Mouse (Mus musculus): ENCODE measurements around the gene Nav2. TPM values are rescaled to one million over a fixed set of nuclear protein-coding genes. Genes with fewer than 3 reads are reported as not detected.
A peak's percentile ranks its signal among the peaks of the same experiment; 100 is the strongest.

Gene Nav2
- polyA plus RNA-seq, 1 experiment: 4.4 TPM

DNA sequence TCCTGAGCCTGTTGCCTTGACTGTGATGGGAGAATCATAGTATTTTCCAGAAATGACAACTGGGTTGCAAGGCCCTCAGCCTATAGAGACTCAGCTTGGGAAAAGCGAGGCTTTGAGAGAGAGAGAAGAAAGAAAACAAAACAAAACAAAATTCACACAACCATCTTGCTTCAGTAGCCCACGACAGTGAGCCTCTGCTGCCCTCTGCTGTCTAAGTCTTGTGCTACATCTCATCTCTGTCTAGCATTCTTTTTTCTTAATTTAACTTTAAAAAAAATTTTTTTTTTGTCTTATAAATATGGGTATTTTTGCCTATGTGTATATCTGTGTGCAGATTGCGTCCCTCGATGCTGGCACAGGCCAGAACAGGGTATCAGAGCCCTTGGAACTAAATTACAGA is 517.5 kb downstream of the Nav2 start:
- DNase-seq (ENCODE audit: low read depth, low spot score): peak; percentile 22
- whole genome bisulfite sequencing: 41% methylated on average over 4 of the region's 4 CpGs

DNA sequence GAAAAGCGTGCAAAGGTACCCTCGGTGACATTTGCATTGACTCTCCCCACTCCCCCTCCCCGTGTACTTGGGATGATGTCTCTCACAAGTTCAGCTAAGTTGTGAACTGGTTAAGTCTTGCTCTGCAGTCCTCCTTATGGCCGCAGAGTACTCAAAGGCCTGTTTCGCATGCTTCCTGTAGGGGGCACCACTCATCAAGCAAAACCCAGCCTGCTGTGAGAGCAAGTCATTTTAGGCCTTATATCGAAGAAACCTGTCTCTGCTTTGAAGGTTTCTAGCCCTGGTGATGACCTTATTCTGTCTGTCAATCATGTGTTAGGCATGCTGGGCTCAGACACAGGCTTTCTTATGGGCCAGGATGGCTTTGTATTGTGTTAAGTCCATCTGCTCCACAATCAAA is 519.3 kb downstream of the Nav2 start:
- DNase-seq (ENCODE audit: low read depth, low spot score): no peak
- 51% methylated on average over 6 of the region's 6 CpGs for WGBS

DNA sequence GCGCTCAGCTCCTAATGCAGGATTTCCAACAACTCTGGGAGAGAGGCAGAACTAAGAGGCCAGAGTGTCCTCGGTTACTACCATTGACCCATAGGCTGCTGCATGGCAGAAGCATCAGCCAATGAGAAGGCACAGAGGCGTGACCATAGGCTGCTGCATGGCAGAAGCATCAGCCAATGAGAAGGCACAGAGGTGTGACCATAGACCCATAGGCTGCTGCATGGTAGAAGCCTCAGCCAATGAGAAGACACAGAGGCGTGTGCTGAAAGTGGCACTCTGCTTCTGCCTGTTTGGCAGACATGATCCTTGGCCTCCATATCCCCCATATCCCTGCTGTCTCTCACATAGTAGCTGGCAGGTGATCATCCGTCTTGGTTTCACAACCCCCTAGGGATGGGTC is 520.4 kb downstream of the Nav2 start:
- WGBS: 91% methylated on average over 5 of the region's 5 CpGs
- no peak for DNase-seq (ENCODE audit: low read depth, low spot score)

DNA sequence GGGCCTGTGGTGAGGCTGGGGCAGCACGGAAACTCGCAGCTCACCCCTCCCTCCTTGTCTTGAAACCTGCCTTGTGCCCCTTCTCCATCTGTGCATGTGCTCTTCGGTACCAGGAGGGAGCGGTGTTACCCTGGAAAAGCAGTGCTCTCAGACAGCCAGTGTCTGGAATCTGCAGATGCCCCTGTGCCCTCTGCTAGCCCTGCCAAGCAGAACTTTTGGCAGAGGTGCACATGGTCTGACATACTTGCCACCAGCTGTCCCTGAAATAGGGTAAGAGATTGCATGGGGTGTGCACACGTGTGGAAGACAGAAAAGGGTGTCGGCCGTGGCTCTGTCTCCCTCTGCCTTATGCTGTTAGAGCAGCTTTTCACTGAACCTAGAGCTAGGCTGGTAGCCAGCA is 522.3 kb downstream of the Nav2 start:
- 79% methylated on average over 7 of the region's 7 CpGs for whole genome bisulfite sequencing
- DNase-seq (ENCODE audit: low read depth, low spot score): no peak

DNA sequence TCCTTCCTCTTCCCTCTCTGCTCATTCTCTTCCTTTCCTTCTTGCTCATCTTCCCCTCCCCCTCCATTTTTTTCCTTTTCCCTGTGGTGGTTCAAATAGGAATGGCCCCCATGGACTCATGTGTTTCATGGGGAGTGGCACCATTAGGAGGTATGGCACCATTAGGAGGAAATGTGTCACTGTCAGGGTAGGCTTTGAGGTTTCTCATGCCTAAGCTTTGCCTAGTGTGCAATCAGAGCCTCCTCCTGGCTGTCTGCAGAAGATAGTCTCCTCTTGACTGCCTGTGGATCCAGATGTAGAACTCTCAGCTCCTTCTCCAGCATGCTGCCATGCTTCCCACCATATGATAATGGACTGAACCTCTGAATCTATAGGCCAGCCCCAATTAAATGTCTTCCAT is 525.4 kb downstream of the Nav2 start:
- no peak for DNase-seq (ENCODE audit: low read depth, low spot score)

DNA sequence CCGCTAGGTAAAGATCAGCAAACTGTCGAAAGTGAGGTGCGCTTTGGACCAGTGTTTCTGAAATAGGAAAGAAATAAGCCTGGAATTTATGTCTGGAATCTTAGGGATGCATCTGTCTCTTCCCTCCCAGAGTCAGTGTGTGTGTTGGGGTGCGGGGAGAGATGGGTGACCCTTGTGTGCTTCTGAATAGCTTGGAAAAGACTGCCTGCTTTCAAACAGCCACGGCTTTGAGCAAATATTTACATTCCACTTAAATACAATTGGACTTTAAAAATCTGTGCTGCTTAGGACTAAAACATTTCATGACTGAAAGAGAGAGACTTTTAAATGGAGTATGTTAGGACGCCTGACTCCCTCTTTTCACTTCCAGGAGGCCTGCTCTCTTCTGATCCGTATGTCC is 528.0 kb downstream of the Nav2 start:
- 49% methylated on average over 7 of the region's 7 CpGs for WGBS

DNA sequence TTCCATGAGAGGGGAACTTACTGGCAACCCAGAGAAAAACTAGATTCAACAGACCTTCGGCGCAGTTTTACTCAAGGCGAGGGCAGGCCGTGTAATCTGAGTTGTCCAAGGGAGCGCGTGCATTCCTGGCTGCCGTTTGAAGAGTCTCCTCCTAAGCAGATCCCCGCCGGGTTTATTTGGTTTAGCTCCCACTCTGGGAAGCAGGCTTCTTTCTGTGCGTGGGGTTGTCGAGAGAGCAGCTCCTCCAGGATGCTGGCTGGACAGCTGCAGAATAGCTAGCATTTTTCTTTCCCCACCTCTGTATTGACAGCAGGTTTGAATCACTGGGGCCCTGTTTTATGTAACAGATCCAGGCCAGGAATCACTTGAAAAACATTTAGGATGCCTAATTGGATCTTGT is 529.4 kb downstream of the Nav2 start:
- 55% methylated on average over 11 of the region's 11 CpGs for WGBS
- no peak for DNase-seq (ENCODE audit: low read depth, low spot score)

More for the DNA sequence above, 528.0 kb downstream of the Nav2 start:
- DNase-seq (ENCODE audit: low read depth, low spot score): no peak

DNA sequence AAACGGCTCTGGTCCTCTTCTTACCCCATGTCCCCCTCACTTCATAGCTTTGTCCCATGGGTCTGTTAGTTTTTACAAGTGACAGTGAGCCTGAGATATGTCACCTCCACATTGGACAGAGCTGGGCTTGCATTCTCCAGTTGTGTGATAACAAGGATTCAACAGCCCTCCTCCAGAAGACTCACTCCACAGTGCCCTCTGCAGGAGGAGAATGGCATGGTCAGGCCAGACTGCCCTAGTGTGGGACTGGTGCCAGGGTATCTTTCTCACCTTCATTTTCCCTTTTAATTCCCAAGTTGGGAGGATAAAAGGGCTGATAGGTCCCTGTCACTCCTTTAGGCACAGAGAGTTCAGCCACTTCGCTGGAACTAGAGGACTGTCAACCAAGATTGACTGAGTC is 530.6 kb downstream of the Nav2 start:
- WGBS: 58% methylated on average over 2 of the region's 2 CpGs
- no peak for DNase-seq (ENCODE audit: low read depth, low spot score)

DNA sequence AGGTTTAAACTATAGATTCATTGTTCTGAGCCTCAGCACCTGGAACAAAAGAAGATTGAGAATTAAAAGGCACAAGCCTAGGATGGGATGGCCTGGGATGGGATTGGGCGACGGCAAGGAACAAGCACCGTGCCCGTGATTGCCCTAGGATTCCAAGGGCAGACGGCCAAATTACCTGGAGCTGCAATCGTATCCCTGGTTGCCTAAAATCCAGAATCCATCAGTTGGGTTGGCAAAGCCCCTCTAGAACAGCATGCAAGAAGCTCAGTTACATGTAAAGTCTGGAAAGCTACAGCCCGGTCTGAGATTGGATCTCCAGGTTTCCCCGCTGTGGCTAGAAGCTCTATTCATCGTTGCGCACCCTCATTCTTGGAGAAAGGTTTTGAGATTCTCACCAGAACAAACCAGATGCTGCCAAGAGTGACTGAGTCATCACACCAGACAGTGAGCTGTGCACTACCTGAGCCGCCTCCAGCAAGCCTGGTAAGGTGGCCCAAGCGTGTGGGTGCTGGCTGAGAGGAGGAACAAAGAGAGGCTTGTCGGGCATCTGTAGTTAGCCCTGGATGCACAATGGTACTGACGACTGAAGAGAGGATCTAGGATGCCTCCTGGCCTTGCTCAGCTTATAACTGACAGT is 531.9 kb downstream of the Nav2 start:
- 88% methylated on average over 14 of the region's 14 CpGs for WGBS
- no peak for DNase-seq (ENCODE audit: low read depth, low spot score)

DNA sequence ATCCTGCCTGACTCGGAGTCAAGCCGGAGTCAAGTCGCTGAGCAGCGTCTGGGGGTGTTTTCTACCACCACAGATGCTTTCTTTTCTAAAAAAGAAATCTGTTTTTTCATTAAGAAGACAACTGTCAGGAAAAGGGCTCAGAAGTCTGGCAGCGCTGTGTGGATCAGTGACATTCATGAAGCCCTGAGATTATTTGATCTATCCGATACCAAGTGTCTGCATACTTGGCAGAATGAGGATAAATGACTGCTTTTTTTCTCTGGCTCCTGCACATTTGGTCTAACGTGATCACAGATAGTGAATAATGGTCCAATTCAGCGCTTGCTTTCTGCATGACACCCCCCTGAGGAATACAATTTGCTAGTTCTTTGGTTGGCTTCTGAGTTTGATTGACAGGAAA is 533.7 kb downstream of the Nav2 start:
- 81% methylated on average over 8 of the region's 8 CpGs for WGBS
- DNase-seq (ENCODE audit: low read depth, low spot score): no peak

DNA sequence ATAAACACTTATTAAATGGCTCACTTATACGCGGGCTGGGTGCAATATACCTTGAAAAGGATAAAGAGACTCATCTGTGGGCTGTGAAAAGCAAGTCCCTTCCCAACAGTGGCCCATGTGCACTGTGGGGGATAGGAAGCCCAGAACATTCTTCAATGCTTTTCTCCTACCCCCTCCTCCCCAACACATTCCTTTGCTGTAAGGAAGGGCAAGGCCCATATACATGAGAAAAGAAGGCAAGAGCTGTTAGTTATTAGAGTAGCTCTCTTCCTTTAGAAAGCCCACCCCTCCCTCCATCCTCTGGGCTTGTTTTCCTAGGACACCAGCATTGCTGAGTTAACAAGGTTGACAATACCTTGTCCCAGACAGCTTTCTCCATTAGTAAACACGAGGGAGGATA is 540.1 kb downstream of the Nav2 start:
- 72% methylated on average over 3 of the region's 3 CpGs for WGBS
- DNase-seq (ENCODE audit: low read depth, low spot score): no peak

DNA sequence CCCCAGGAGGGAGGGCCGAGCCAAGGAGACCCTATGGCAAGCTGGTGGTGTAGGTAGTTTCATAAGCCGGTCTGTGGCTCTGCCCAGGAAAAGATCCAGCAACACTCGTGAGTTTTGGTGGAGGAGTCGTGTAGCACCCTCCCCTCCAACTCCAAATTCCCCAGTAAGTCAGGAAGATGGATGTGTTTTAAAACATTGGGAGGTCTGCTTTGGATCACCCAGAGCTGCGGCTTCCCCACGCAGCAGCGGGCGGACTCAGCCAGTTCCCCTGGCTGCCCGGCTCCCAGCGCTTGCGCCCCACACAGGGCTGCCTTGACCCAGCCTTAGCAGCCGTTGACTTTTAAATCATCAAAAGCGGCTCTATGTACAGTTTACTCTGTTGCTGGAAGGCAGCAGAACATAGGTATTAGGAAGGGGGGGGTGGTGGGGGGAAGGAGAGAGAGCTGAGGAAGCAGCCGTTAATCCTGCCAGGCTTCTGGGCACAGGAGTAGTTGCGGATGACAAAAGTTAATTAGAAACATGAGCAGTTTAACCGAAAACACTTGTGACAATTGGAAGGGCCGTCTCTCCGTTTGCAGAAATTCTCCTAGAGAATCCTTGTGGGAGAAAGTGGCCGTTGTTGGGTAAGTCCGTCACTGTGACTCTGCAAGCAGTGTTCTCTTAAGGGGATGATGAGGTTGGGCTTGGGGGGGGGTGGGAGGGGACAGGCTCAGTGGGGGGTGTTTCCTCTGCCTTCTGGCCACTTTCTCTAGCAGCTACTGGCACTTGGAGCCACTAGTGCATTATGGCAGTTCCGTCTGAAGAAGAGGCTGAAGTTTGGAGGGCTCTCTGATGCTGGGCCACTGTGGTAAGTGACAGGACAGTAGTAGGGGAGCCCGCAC is 542.0 kb downstream of the Nav2 start:
- 68% methylated on average over 22 of the region's 22 CpGs for WGBS
- no peak for DNase-seq (ENCODE audit: low read depth, low spot score)

DNA sequence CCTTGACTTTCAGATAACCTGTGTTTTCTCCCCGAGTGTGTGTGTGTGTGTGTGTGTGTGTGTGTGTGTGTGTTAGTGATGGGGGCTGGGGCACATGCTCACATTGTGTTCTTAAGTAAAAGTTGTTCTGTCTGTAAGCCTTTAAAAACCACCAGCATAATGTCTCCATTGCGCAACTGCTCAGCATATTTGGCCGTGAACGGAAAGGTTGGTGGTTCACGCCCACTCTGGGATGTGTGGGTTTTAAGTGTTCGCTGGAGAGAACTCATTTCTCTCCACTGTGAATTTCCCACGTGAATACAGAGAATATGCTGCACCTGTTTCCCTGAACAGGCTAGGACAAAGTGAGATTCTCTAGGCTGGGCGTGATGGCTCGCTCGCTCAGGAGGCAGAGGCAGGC is 542.7 kb downstream of the Nav2 start:
- no peak for DNase-seq (ENCODE audit: low read depth, low spot score)
- 72% methylated on average over 10 of the region's 10 CpGs for WGBS

DNA sequence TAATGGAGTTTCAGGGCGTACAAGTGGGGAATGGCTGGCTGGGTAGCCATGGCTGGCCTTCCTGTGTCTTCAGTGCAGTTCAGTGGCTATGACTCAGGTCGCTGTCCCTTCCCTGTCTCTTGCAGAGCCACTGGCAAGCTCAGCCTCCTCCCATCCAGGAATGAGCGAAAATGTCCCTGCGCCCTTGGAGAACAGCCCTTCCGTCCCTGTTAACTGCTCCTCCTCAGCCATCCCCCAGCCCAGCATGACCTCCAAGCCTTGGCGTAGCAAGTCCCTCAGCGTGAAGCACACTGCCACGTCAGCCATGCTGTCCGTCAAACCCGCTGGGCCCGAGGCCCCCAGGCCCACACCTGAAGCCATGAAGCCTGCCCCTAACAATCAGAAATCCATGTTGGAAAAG is 543.8 kb downstream of the Nav2 start:
- 89% methylated on average over 11 of the region's 11 CpGs for WGBS
- no peak for DNase-seq (ENCODE audit: low read depth, low spot score)

DNA sequence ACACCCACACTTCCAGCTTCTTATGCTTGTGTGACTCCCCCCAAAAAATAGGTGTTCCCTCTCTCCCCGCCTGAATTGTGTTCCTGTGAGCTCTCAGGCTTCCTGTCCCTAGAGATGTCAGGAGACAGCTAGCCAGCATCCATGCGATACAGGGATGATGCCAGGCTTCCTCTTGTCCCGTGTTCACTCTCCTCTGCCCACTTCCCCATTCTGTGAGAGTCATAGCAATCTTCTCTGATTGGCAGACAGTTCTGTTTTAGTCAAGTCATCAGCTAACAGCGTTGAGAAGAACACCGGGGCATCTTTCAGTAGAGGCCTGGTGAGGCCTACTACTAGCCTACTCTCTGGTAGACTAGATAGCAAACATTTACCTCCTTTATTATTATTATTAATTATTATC is 546.1 kb downstream of the Nav2 start:
- 79% methylated on average over 5 of the region's 5 CpGs for WGBS
- DNase-seq (ENCODE audit: low read depth, low spot score): no peak

DNA sequence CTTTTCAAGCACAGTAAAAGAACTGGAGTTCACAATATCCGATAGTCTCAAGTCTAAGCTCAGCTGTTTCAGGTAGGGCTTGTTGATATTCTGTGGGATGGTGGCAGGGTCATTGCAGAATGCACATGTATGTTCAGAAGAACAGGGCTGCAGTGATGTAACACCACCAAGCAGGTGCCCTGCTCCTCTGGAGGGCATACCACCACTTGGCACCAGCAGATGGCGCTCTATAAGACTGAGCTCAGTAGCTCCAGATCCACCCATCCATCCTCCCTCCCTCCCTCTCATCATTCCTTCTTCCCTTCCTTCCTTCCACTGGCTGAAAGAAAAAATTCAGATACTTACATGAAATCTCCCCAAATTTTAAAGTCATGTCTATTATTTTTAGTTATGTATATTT is 547.6 kb downstream of the Nav2 start:
- DNase-seq (ENCODE audit: low read depth, low spot score): no peak
- WGBS: 74% methylated on average over 2 of the region's 2 CpGs

DNA sequence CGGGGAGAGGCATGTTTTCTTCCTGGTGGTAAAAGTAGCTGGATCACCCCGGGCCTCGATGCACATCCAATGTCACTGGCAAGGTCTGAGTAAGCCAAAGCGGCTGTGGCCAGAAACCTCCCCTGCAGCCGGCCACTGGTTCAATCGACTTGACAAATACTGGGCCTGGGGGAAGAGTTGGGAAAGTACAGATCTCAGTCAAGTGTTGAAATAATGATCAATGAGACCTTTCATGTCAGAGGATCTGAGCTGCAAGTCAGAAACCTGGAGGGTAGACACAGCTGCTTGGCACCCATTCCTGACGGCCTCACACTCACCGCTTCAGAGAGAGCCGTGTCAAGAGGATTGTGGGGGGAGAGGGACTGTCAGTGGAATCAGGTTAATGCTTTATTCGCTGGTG is 548.9 kb downstream of the Nav2 start:
- WGBS: 82% methylated on average over 10 of the region's 10 CpGs

DNA sequence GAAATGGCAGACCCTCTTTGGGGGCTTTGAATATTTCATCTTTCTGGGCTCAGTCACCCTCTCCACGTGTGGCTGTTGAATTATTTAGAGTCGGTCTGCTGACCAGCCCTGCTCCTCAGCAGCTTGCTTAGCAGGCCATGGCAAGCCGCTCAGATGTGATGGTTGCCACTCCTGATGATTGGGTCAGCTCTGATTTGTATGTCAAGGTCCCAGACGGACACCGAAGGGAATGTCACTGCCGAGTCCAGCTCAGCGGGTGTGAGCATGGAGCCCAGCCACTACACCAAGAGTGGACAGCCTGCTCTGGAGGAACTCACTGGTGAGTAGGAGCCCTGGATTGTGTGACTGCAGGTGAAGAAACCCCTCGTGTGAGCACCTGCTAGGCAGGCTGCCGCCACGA is 549.4 kb downstream of the Nav2 start:
- DNase-seq (ENCODE audit: low read depth, low spot score): no peak
- 90% methylated on average over 10 of the region's 10 CpGs for WGBS

More for the DNA sequence above, 548.9 kb downstream of the Nav2 start:
- DNase-seq (ENCODE audit: low read depth, low spot score): no peak

DNA sequence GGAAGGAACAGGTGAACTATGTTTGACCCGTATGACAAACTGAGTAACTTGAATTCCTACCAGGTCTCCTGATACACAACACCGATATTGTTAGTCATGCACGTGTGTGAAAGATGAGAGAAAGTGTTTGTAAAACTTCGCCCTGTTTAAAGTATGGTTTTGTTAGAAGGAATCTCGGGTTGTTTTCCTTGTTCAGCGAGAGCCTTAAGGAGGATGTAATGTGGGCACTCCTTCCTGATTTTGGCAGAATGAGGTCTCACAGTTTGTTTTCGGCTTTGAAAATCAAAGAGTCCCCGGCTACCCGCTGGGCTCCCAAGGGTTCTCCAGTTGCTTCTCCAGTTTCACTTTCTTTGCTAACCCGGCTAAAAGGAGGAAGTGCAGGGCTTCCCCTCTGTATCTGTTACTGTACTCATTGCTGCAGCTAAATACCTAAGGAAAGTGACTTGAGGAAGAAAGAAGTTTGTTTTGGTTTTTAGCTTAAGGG is 553.9 kb downstream of the Nav2 start:
- WGBS: 22% methylated on average over 10 of the region's 10 CpGs
- no peak for DNase-seq (ENCODE audit: low read depth, low spot score)

DNA sequence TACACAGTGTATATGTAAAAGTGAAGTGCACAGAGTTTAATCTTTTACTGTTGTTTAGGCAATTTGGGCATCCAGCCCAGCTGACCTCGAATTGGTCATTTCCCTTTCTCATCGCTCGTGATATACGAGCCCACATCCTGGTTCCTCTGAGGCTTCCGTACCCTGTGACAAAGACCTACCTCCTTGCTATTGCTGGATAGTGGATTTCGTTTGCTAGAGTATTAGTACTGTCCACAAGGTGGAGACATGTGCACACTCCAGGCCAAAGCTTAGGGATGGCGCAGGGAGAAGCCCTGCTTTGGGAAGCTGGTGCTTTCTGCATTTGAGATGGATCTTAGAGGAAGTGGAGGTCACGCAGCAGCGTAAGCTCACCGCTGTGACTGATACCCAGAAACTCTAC is 559.3 kb downstream of the Nav2 start:
- WGBS: 49% methylated on average over 10 of the region's 10 CpGs
- no peak for DNase-seq (ENCODE audit: low read depth, low spot score)

DNA sequence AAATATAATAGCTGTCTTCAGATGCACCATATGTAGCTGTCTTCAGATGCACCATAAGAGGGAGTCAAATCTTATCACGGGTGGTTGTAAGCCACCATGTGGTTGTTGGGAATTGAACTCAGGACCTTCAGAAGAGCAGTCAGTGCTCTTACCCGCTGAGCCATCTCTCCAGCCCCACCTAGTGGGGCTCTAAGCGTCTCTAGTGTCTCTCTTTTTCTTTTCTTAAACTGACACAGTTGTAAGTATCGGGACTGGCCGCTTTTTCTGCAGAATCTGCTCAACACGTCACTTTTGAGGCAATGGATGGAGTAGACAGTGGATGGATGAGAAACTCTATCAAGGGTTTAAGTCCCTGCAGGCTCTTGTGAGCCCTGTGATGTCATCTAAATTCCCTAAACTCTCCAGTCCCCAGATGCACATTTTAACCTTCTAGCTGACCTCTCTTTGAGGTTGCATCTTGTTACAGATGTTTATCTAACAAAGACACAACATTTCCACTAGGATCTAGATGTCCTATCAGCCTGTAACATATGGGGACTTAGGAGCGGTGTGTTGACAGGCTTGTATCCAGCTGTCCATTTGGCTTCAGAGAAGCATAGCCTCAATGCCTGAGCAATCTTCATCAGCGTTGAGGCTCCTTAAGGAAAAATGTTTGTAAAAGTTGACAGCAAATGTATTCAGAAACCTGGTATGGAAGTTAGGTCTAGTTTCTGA is 560.1 kb downstream of the Nav2 start:
- WGBS: 77% methylated on average over 8 of the region's 8 CpGs
- DNase-seq (ENCODE audit: low read depth, low spot score): no peak

Measured in large intestine, adult 2 months (tissue).